Mouse (Mus musculus) myocyte (in vitro differentiated cells): ENCODE data around the gene 9130230L23Rik. TPM values are rescaled to one million over a fixed set of nuclear protein-coding genes. Genes with fewer than 3 reads are reported as not detected.

Experiments
- H3K27me3 ChIP-seq: one replicate; pipeline ENCODE4 v1.6.1; 2011; ENCODE audit not compliant: control insufficient read depth, insufficient read depth, insufficient read length
- H3K36me3 ChIP-seq: one replicate; pipeline ENCODE4 v1.6.1; 2011; ENCODE audit not compliant: control insufficient read depth, insufficient read depth
- H3K4me2 ChIP-seq: one replicate; pipeline ENCODE4 v1.6.1; 2011; ENCODE audit warnings: low read depth, control low read depth
- H3K4me3 ChIP-seq: one replicate; pipeline ENCODE4 v1.5.1; 2011; ENCODE audit warnings: mild to moderate bottlenecking, control low read depth, moderate library complexity
- H3K79me2 ChIP-seq: one replicate; pipeline ENCODE4 v1.6.1; 2011; ENCODE audit not compliant: control insufficient read depth, insufficient read depth
- H3ac ChIP-seq: one replicate; pipeline ENCODE4 v1.6.1; 2011; ENCODE audit not compliant: control insufficient read depth, insufficient read length
- CEBPB ChIP-seq: IDR thresholded peaks from 2 replicates; pipeline ENCODE4 v1.6.1; 2011; ENCODE audit warnings: mild to moderate bottlenecking, moderate library complexity; ENCODE audit not compliant: poor library complexity, insufficient read depth, severe bottlenecking
- E2F4 ChIP-seq: IDR thresholded peaks from one replicate; pipeline ENCODE4 v1.6.1; 2011; ENCODE audit warnings: mild to moderate bottlenecking, control low read depth, moderate library complexity; ENCODE audit not compliant: insufficient read depth
- MAX ChIP-seq: IDR thresholded peaks from one replicate; pipeline ENCODE4 v1.6.1; 2011; ENCODE audit warnings: low read depth, mild to moderate bottlenecking, control low read depth
- MYOD1 ChIP-seq, 3 experiments: IDR thresholded peaks; one replicate each; pipeline ENCODE4 v1.6.1; 2011; ENCODE audit warnings: control low read depth in 2 of 3, low read depth in 2 of 3, mild to moderate bottlenecking in 2 of 3, moderate library complexity in 1 of 3; ENCODE audit not compliant: insufficient read length in 2 of 3, control insufficient read depth in 1 of 3
- MYOG ChIP-seq, 3 experiments: IDR thresholded peaks; one replicate each; pipeline ENCODE4 v1.6.1; 2011; ENCODE audit warnings: control low read depth in 2 of 3, low read depth in 2 of 3, mild to moderate bottlenecking in 2 of 3; ENCODE audit not compliant: insufficient read length in 2 of 3, control insufficient read depth in 1 of 3, insufficient read depth in 1 of 3
- POLR2A ChIP-seq: IDR thresholded peaks from one replicate; pipeline ENCODE4 v1.6.1; 2011; ENCODE audit warnings: low read depth, mild to moderate bottlenecking, control low read depth, moderate library complexity; ENCODE audit not compliant: insufficient read length
- POLR2AphosphoS2 ChIP-seq: IDR thresholded peaks from one replicate; pipeline ENCODE4 v1.6.1; 2011; ENCODE audit warnings: low read depth, control low read depth; ENCODE audit not compliant: insufficient read length
- REST ChIP-seq: IDR thresholded peaks from one replicate; pipeline ENCODE4 v1.6.1; 2011; ENCODE audit warnings: mild to moderate bottlenecking, control low read depth, moderate library complexity; ENCODE audit not compliant: insufficient read depth, insufficient read length
- SRF ChIP-seq: IDR thresholded peaks from one replicate; pipeline ENCODE4 v1.6.1; 2011; ENCODE audit warnings: low read depth; ENCODE audit not compliant: control insufficient read depth, insufficient read length
- TCF12 ChIP-seq: IDR thresholded peaks from one replicate; pipeline ENCODE4 v1.6.1; 2011; ENCODE audit warnings: mild to moderate bottlenecking, control low read depth; ENCODE audit not compliant: poor library complexity, insufficient read depth, severe bottlenecking
- TCF3 ChIP-seq: IDR thresholded peaks from one replicate; pipeline ENCODE4 v1.6.1; 2011; ENCODE audit warnings: low read depth, control low read depth; ENCODE audit not compliant: insufficient read length
- USF1 ChIP-seq: IDR thresholded peaks from one replicate; pipeline ENCODE4 v1.6.1; 2011; ENCODE audit warnings: low read depth, mild to moderate bottlenecking, control low read depth, moderate library complexity
- polyA plus RNA-seq: library from polyadenylated mRNA; unstranded; fragments of >200 nt; fragmentation: generic; extraction: Trizol; gene quantifications from one replicate; pipeline ENCODE4 v1.2.1, GENCODE M21; 2012; ENCODE audit warnings: missing spikeins

The 9130230L23Rik gene
- polyA plus RNA-seq, 1 experiment, result 0.08 TPM

GRCm38 (mm10) chr5:66026796-66027195 is 22.7 kb upstream of the 9130230L23Rik start:
- H3K4me3 ChIP-seq, result no peak overlapping the region
- H3K27me3 ChIP-seq, result no peaks in the 10 kb centered on the region
- no peaks in the 10 kb centered on the region for H3K79me2 ChIP-seq
- H3ac ChIP-seq, result no peak overlapping the region
- no peak overlapping the region for H3K4me2 ChIP-seq
- no peak for TF ChIP-seq POLR2A
- no peak for TF ChIP-seq CEBPB
- TF ChIP-seq TCF12, result no peak
- TF ChIP-seq POLR2AphosphoS2, result no peak
- TF ChIP-seq TCF3, result no peak
- TF ChIP-seq MYOD1 (IDR thresholded peaks at IDR 0.05; ENCODE audit: control insufficient read depth in 1 of 3, insufficient read length in 2 of 3, low read depth in 2 of 3), result no peak
- no peak for TF ChIP-seq USF1
- no peak for TF ChIP-seq E2F4
- TF ChIP-seq SRF, result no peak
- no peak for TF ChIP-seq REST
- TF ChIP-seq MAX, result no peak
- TF ChIP-seq MYOG (IDR thresholded peaks at IDR 0.05; ENCODE audit: control insufficient read depth in 1 of 3, insufficient read depth in 1 of 3, insufficient read length in 2 of 3, low read depth in 2 of 3), result no peak
- H3K36me3 ChIP-seq, result no peaks in the 10 kb centered on the region

DNA sequence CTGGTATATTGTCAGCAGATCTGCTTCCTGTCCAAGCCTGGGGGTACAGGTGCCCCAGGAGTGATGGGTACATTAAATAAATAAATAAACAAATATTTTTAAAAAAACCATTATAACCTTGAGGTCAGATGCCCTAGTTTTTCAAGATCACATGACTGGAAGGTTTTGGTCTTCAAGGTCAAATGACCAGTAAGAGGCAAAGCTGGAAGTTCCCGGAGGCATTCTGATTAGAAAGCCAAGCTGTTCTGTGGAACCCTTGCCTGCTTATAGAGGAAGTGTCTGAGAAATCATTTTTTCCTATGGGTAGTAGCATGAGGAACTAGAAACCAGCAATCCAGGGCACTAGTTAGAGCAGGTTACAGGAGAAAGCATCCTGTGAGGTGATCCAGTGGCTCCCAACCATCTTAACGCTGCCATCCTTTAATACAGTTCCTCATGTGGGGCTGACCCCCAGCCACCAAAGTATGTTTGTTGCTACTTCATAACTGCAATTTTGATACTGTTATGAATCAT is 11.4 kb upstream of the 9130230L23Rik start:
- TF ChIP-seq POLR2AphosphoS2 (no peak), POLR2A (no peak), MYOD1 (IDR thresholded peaks at IDR 0.05; ENCODE audit: control insufficient read depth in 1 of 3, insufficient read length in 2 of 3, low read depth in 2 of 3) (no peak), SRF (no peak), TCF12 (no peak), REST (no peak), E2F4 (no peak), USF1 (no peak)
- Histone ChIP-seq H3K79me2 (no peaks in the 10 kb centered on the region), H3K36me3 (no peaks in the 10 kb centered on the region), H3K4me2 (no peak overlapping the region), H3K4me3 (no peak overlapping the region), H3ac (no peak overlapping the region), H3K27me3 (no peaks in the 10 kb centered on the region)

- no peak overlapping the region for H3ac ChIP-seq
- no peak for TF ChIP-seq MYOD1 (IDR thresholded peaks at IDR 0.05; ENCODE audit: control insufficient read depth in 1 of 3, insufficient read length in 2 of 3, low read depth in 2 of 3)
Measured at GRCm38 (mm10) chr5:66014437-66014836, 10.4 kb upstream of the 9130230L23Rik start.

DNA sequence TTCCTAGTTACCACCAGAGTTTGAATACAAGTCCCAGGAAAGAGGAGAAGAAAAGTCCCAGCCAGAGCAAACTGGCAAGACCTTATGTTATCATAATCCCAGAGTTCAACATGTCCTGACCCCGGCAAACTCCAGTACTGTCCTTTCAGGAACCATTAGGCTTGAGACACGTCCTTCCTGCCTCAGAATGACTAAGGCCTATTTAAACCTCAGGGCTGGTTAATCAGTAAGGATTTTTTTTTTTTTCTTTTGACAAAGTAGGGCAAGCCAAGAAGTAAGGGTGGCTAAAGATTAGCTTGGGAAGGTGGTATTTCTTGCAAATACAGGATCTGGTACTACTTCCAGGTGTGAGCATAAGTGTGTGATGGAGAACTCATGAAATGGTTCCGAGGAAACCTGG is 9.9 kb upstream of the 9130230L23Rik start:
- H3K36me3 ChIP-seq, result no peaks in the 10 kb centered on the region
- no peak overlapping the region for H3ac ChIP-seq
- TF ChIP-seq USF1 (no peak), SRF (no peak), TCF3 (no peak), MYOD1 (IDR thresholded peaks at IDR 0.05; ENCODE audit: control insufficient read depth in 1 of 3, insufficient read length in 2 of 3, low read depth in 2 of 3) (no peak), MAX (no peak), E2F4 (no peak), TCF12 (no peak), MYOG (IDR thresholded peaks at IDR 0.05; ENCODE audit: control insufficient read depth in 1 of 3, insufficient read depth in 1 of 3, insufficient read length in 2 of 3, low read depth in 2 of 3) (no peak), REST (no peak), CEBPB (no peak), POLR2AphosphoS2 (no peak)
- H3K4me2 ChIP-seq, result no peak overlapping the region
- H3K27me3 ChIP-seq, result no peaks in the 10 kb centered on the region
- H3K79me2 ChIP-seq, result no peaks in the 10 kb centered on the region
- no peak overlapping the region for H3K4me3 ChIP-seq

More at GRCm38 (mm10) chr5:66014437-66014836, 10.4 kb upstream of the 9130230L23Rik start:
- H3K4me2 ChIP-seq, result no peak overlapping the region
- no peaks in the 10 kb centered on the region for H3K36me3 ChIP-seq
- H3K79me2 ChIP-seq, result no peaks in the 10 kb centered on the region
- no peaks in the 10 kb centered on the region for H3K27me3 ChIP-seq
- no peak overlapping the region for H3K4me3 ChIP-seq

GRCm38 (mm10) chr5:66008245-66008967 is 4.3 kb upstream of the 9130230L23Rik start:
- no peak overlapping the region for H3K4me3 ChIP-seq
- no peaks in the 10 kb centered on the region for H3K79me2 ChIP-seq
- no peak overlapping the region for H3ac ChIP-seq
- no peak overlapping the region for H3K4me2 ChIP-seq
- TF ChIP-seq MYOG (IDR thresholded peaks at IDR 0.05; ENCODE audit: control insufficient read depth in 1 of 3, insufficient read depth in 1 of 3, insufficient read length in 2 of 3, low read depth in 2 of 3) (no peak), POLR2AphosphoS2 (no peak), TCF12 (no peak), USF1 (no peak), REST (no peak), MAX (no peak), SRF (no peak), POLR2A (no peak), E2F4 (no peak), TCF3 (no peak), CEBPB (no peak), MYOD1 (IDR thresholded peaks at IDR 0.05; ENCODE audit: control insufficient read depth in 1 of 3, insufficient read length in 2 of 3, low read depth in 2 of 3) (no peak)
- no peaks in the 10 kb centered on the region for H3K27me3 ChIP-seq
- H3K36me3 ChIP-seq, result no peaks in the 10 kb centered on the region
